Mouse (Mus musculus) CH12.LX (cell line): ENCODE results near the gene Dnm1. TPM values are rescaled to one million over a fixed set of nuclear protein-coding genes. Genes with fewer than 3 reads are reported as not detected.

Source experiments
- DNase-seq: peaks from one replicate; pipeline ENCODE4 v3.0.0-alpha.2; 2013; ENCODE audit errors: extremely low read depth
- H3K27ac ChIP-seq: 2 replicates; pipeline ENCODE4 v1.5.1; 2012; ENCODE audit warnings: low read depth, mild to moderate bottlenecking, control low read depth, moderate library complexity; ENCODE audit not compliant: insufficient read depth
- H3K27me3 ChIP-seq: replicated peaks from 2 replicates; pipeline ENCODE3; 2012; ENCODE audit warnings: inconsistent platforms
- H3K36me3 ChIP-seq, 2 experiments: replicated peaks in 1 of 2; 2 replicates each; pipeline versions ENCODE3 to v1.6.1; 2012; ENCODE audit warnings: inconsistent platforms in 1 of 2, low read length in 1 of 2, mild to moderate bottlenecking in 1 of 2, mixed read lengths in 1 of 2, moderate library complexity in 1 of 2; ENCODE audit not compliant: control insufficient read depth in 1 of 2, insufficient read depth in 1 of 2
- H3K4me1 ChIP-seq, 2 experiments: 2 replicates each; pipeline ENCODE4 v1.6.1; 2012; ENCODE audit warnings: inconsistent platforms in 1 of 2, moderate library complexity in 1 of 2; ENCODE audit not compliant: insufficient read depth in 2 of 2, control insufficient read depth in 1 of 2
- H3K4me2 ChIP-seq: 2 replicates; pipeline ENCODE4 v1.6.1; 2012; ENCODE audit warnings: low read depth, mild to moderate bottlenecking, control low read depth; ENCODE audit not compliant: poor library complexity, insufficient read depth, severe bottlenecking
- H3K4me3 ChIP-seq, 3 experiments: fragments of 150-350 bp in 1 of 3; sonication (generic) in 1 of 3; replicated peaks in 1 of 3; 2 replicates each; pipeline versions ENCODE3 to v1.5.1; 2011 to 2012; ENCODE audit warnings: low read depth in 2 of 3, low read length in 2 of 3, mild to moderate bottlenecking in 2 of 3, moderate library complexity in 2 of 3, control low read depth in 1 of 3, improper control_type of control experiment in 1 of 3, inconsistent platforms in 1 of 3, mixed read lengths in 1 of 3; ENCODE audit not compliant: poor library complexity in 1 of 3
- H3K79me2 ChIP-seq: replicated peaks from 2 replicates; pipeline ENCODE4 v1.6.1; 2012; ENCODE audit warnings: mild to moderate bottlenecking, moderate library complexity; ENCODE audit not compliant: control insufficient read depth, poor library complexity, insufficient read depth, severe bottlenecking; ENCODE audit errors: extremely low read depth
- H3K9ac ChIP-seq: 2 replicates; pipeline ENCODE4 v1.6.1; 2012; ENCODE audit warnings: low read depth, mild to moderate bottlenecking, control low read depth, moderate library complexity; ENCODE audit not compliant: insufficient read depth
- H3K9me3 ChIP-seq: replicated peaks from 2 replicates; pipeline ENCODE3; 2012; ENCODE audit warnings: low read length, inconsistent platforms, mixed read lengths
- BHLHE40 ChIP-seq: IDR thresholded peaks from 2 replicates; pipeline ENCODE4 v1.6.1; 2011; ENCODE audit warnings: mild to moderate bottlenecking, low read depth, low read length, improper control_type of control experiment
- CHD2 ChIP-seq: IDR thresholded peaks from 2 replicates; pipeline ENCODE4 v1.6.1; 2011; ENCODE audit warnings: low read length, improper control_type of control experiment
- CTCF ChIP-seq, 2 experiments: IDR thresholded peaks in 1 of 2; conservative IDR thresholded peaks in 1 of 2; 2 replicates each; pipeline ENCODE4 v1.5.1; 2011 to 2012; ENCODE audit warnings: low read depth in 2 of 2, low read length in 2 of 2, improper control_type of control experiment in 1 of 2, inconsistent platforms in 1 of 2, mild to moderate bottlenecking in 1 of 2, moderate library complexity in 1 of 2
- E2F4 ChIP-seq: IDR thresholded peaks from 2 replicates; pipeline ENCODE4 v1.6.1; 2011; ENCODE audit warnings: low read depth, low read length, improper control_type of control experiment; ENCODE audit not compliant: insufficient replicate concordance
- ETS1 ChIP-seq: conservative IDR thresholded peaks from 2 replicates; pipeline ENCODE4 v1.6.1; 2012; ENCODE audit warnings: low read depth, mild to moderate bottlenecking, inconsistent platforms, low read length, improper control_type of control experiment, moderate library complexity
- GABPA ChIP-seq: IDR thresholded peaks from 2 replicates; pipeline ENCODE4 v1.6.1; 2012; ENCODE audit warnings: low read depth, low read length, improper control_type of control experiment, inconsistent platforms; ENCODE audit not compliant: insufficient replicate concordance
- IRF4 ChIP-seq: IDR thresholded peaks from 2 replicates; pipeline ENCODE4 v1.6.1; 2014; ENCODE audit warnings: low read depth, mild to moderate bottlenecking, inconsistent platforms, low read length, improper control_type of control experiment
- JUN ChIP-seq: IDR thresholded peaks from 2 replicates; pipeline ENCODE4 v1.6.1; 2011; ENCODE audit warnings: low read depth, mild to moderate bottlenecking, low read length, improper control_type of control experiment, moderate library complexity; ENCODE audit not compliant: insufficient read depth
- MEF2A ChIP-seq: IDR thresholded peaks from 2 replicates; pipeline ENCODE4 v1.6.1; 2014; ENCODE audit warnings: low read depth, mild to moderate bottlenecking, inconsistent platforms, low read length, improper control_type of control experiment, borderline replicate concordance
- MYC ChIP-seq: IDR thresholded peaks from 2 replicates; pipeline ENCODE4 v1.6.1; 2011; ENCODE audit warnings: low read depth, mild to moderate bottlenecking, improper control_type of control experiment, low read length
- NELFE ChIP-seq: IDR thresholded peaks from 2 replicates; pipeline ENCODE4 v1.6.1; 2011; ENCODE audit warnings: low read depth, low read length, improper control_type of control experiment
- POLR2A ChIP-seq: IDR thresholded peaks from 2 replicates; pipeline ENCODE4 v1.6.1; 2011; ENCODE audit warnings: low read depth, mild to moderate bottlenecking, improper control_type of control experiment, low read length
- POLR2AphosphoS2 ChIP-seq: IDR thresholded peaks from 2 replicates; pipeline ENCODE4 v1.6.1; 2011; ENCODE audit warnings: low read depth, low read length, improper control_type of control experiment
- SIN3A ChIP-seq: IDR thresholded peaks from 2 replicates; pipeline ENCODE4 v1.6.1; 2012; ENCODE audit warnings: low read length, improper control_type of control experiment, inconsistent platforms
- SMC3 ChIP-seq: IDR thresholded peaks from 2 replicates; pipeline ENCODE4 v1.6.1; 2011; ENCODE audit warnings: low read depth, low read length, improper control_type of control experiment
- UBTF ChIP-seq: IDR thresholded peaks from 2 replicates; pipeline ENCODE4 v1.6.1; 2012; ENCODE audit warnings: low read depth, mild to moderate bottlenecking, inconsistent platforms, low read length, improper control_type of control experiment, moderate library complexity
- USF2 ChIP-seq: conservative IDR thresholded peaks from 2 replicates; pipeline ENCODE4 v1.6.1; 2011; ENCODE audit warnings: low read depth, low read length, improper control_type of control experiment
- ZC3H11A ChIP-seq: IDR thresholded peaks from 2 replicates; pipeline ENCODE4 v1.6.1; 2012; ENCODE audit warnings: low read depth, mild to moderate bottlenecking, inconsistent platforms, low read length, improper control_type of control experiment
- dilution Hi-C: fragments of 300-500 bp; cut with MboI; formaldehyde crosslinking; loops from 2 replicates; pipeline ENCODE4 v1.14.3; 2020; ENCODE audit warnings: low sequenced_read_pairs; ENCODE audit not compliant: extremely low pct_unique_long_range_greater_than_20kb, extremely low pct_ligation_motif_present
- in situ Hi-C: fragments of 300-500 bp; cut with MboI; formaldehyde crosslinking; loops from 3 replicates; pipeline ENCODE4 v1.14.3; 2019; ENCODE audit warnings: low sequenced_read_pairs, low pct_ligation_motif_present, low pct_unique_long_range_greater_than_20kb, mixed read lengths
- polyA plus RNA-seq: library from polyadenylated mRNA; unstranded; fragments of >175 nt; gene quantifications from 2 replicates; pipeline ENCODE4 v1.2.1, GENCODE M21; 2012; ENCODE audit warnings: low read depth; ENCODE audit not compliant: insufficient read length
- total RNA-seq, 2 experiments: library from RNA; depleted of rRNA; stranded (reverse); fragments of 300-350 nt in 1 of 2; fragments of >200 nt in 1 of 2; gene quantifications; 2 replicates each; pipeline ENCODE4 v1.2.3; 2012 to 2014

Dnm1 gene
- total and polyA plus RNA-seq, 3 experiments: 0.25 TPM; not detected in 2

DNA sequence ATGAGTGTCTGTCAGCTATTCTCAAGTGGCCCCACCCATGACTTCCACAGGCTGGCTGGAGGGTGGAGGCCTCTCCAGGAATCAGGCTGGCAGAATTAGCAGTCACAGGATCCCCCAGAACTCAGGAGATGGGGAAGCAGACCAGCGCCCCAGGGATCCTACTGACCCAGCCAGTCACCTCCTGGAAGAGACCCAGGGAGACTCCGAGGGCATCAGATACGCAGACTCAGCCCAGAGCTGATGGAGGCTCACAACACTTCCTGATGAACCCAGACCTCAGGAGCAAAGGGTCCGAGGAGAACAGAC is 11.6 kb downstream of the Dnm1 start:
- no peaks in the 10 kb centered on the region for H3K79me2 ChIP-seq
- H3K27me3 ChIP-seq: peaks cover 76% of the 10 kb centered on the region
- in situ Hi-C loops (no loop called here), dilution Hi-C loops (no loop called here)
- no peak overlapping the region for H3K4me2 ChIP-seq
- H3K36me3 ChIP-seq: no peaks in the 10 kb centered on the region
- H3K4me3 ChIP-seq: no peak overlapping the region
- H3K9ac ChIP-seq: no peak overlapping the region
- no peak for DNase-seq
- peaks cover 0 to 6% of the 10 kb centered on the region in 2 experiments; a peak in 2 of 4 replicates for H3K4me1 ChIP-seq
- TF ChIP-seq ZC3H11A: no peak
- TF ChIP-seq MEF2A: no peak
- TF ChIP-seq POLR2AphosphoS2: no peak
- TF ChIP-seq E2F4: no peak
- no peak for TF ChIP-seq MYC
- TF ChIP-seq JUN: no peak
- TF ChIP-seq UBTF: no peak
- TF ChIP-seq USF2: no peak
- TF ChIP-seq CTCF (conservative IDR thresholded peaks at IDR 0.05 in 1 of 2, IDR thresholded peaks at IDR 0.05 in 1 of 2; ENCODE audit: low read depth in 2 of 2, low read length in 2 of 2): no peak
- H3K27ac ChIP-seq: no peak overlapping the region
- H3K9me3 ChIP-seq: peaks cover 7% of the 10 kb centered on the region

- dilution Hi-C loops: no loop called here
- no peaks in the 10 kb centered on the region for H3K79me2 ChIP-seq
- in situ Hi-C loops: no loop called here
These were observed 12.1 kb downstream of the Dnm1 start for GRCm38 (mm10) chr2:32340836-32341633.

More at GRCm38 (mm10) chr2:32340836-32341633, 12.1 kb downstream of the Dnm1 start:
- H3K27ac ChIP-seq: no peak overlapping the region
- H3K4me2 ChIP-seq: no peak overlapping the region
- no peak overlapping the region for H3K4me3 ChIP-seq
- DNase-seq: no peak
- peaks cover 0 to 6% of the 10 kb centered on the region in 2 experiments; a peak in 2 of 4 replicates for H3K4me1 ChIP-seq
- H3K27me3 ChIP-seq: peaks cover 77% of the 10 kb centered on the region
- H3K36me3 ChIP-seq: no peaks in the 10 kb centered on the region
- no peak overlapping the region for H3K9ac ChIP-seq
- TF ChIP-seq CHD2 (no peak), GABPA (no peak), ZC3H11A (no peak), NELFE (no peak), SMC3 (no peak), SIN3A (no peak), POLR2A (no peak), E2F4 (no peak), ETS1 (no peak), IRF4 (no peak), BHLHE40 (no peak)
- TF ChIP-seq, all 38 proteins: peak for 0
- H3K9me3 ChIP-seq: peaks cover 7% of the 10 kb centered on the region
